Comparison of ENCODE assay signal across 1 mouse cellular context in the genomic region with DNA sequence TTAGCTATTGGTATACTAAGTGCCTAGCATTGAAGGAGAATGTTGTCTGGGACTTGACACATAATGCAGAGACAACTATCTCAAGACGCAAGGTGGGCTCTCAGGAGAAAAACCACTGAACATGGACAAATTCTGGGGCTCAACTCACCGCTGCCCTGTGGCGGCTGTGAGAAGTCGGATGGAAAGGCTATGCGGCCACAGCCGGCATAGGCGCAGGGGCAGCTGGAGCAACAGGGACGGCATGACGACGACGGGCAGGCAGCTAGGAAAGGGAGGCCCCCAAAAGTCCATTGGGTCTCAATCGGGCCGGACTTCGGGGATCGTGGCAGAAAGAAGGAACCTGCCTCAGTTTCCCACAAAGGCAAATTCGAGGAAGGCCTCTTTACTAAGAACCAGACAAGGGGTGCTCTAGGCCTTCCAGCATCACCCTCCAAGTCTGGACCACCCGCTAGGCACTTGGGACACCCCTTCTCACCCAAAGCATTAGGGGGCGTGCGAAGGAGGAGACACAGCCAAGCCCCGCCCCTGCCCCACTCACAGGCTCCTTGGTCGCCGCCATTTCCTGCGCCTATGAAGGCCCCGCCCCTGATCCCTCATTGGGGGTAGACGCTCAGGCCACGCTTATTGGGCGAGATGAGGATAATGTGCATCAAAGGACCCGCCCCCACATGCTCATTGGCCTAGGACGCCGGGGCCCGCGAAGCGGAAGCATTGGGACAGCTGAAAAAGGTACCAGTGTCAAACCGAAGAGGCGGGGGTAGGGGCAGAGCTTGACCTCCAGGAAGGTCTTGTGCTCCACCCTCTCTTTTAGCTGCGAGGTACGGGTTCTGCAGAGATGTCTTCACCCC.
A peak's percentile ranks its signal among the peaks of the same experiment; 100 is the strongest.
TF ChIP-seq lines count a peak whose summit lies in the region.

TSS of gene Dnajc4 (minus strand) at position 562 of the 848 bp plus-strand sequence.

TF ChIP-seq in CH12.LX, 34 proteins besides CTCF, POLR2A, EP300 and RAD21 (continued from another document):
- no peak for TF ChIP-seq PAX5 (IDR thresholded peaks at IDR 0.05; ENCODE audit: low read length)
- no peak for TF ChIP-seq CHD1 (IDR thresholded peaks at IDR 0.05; ENCODE audit: low read depth, low read length)
- TF ChIP-seq NELFE (IDR thresholded peaks at IDR 0.05; ENCODE audit: low read depth, low read length): peak; percentile 77
- TF ChIP-seq IRF4 (IDR thresholded peaks at IDR 0.05; ENCODE audit: low read depth, low read length): 0 out of 2 replicates have a peak, but pooled peaks have one; percentile 23
- TF ChIP-seq JUN (IDR thresholded peaks at IDR 0.05; ENCODE audit: insufficient read depth, low read depth, low read length): no peak
- TF ChIP-seq TCF12 (IDR thresholded peaks at IDR 0.05; ENCODE audit: low read depth, low read length): peak; percentile 53
- TF ChIP-seq CHD2 (IDR thresholded peaks at IDR 0.05; ENCODE audit: low read length): peak; percentile 78
- no peak for TF ChIP-seq USF2 (conservative IDR thresholded peaks at IDR 0.05; ENCODE audit: low read depth, low read length)
- peak; percentile 50 for TF ChIP-seq NRF1 (IDR thresholded peaks at IDR 0.05; ENCODE audit: low read depth, low read length)
- peak; percentile 76; the same call in 1 of the 2 replicates for TF ChIP-seq E2F4 (IDR thresholded peaks at IDR 0.05; ENCODE audit: insufficient replicate concordance, low read depth, low read length)
- no peak for TF ChIP-seq ZNF384 (IDR thresholded peaks at IDR 0.05; ENCODE audit: low read depth, low read length)
- TF ChIP-seq SMC3 (IDR thresholded peaks at IDR 0.05; ENCODE audit: low read depth, low read length): no peak
- no peak for TF ChIP-seq MAFK (IDR thresholded peaks at IDR 0.05; ENCODE audit: insufficient replicate concordance, low read length)
- peak; percentile 75 for TF ChIP-seq POLR2AphosphoS2 (IDR thresholded peaks at IDR 0.05; ENCODE audit: low read depth, low read length)
- no peak for TF ChIP-seq USF1 (IDR thresholded peaks at IDR 0.05; ENCODE audit: low read depth, low read length)
- TF ChIP-seq MAX (IDR thresholded peaks at IDR 0.05; ENCODE audit: low read length): peak; percentile 68; the same call in 1 of the 2 replicates
- peak; percentile 64; the same call in 1 of the 2 replicates for TF ChIP-seq TBP (conservative IDR thresholded peaks at IDR 0.05; ENCODE audit: low read depth, low read length)
- TF ChIP-seq MEF2A (IDR thresholded peaks at IDR 0.05; ENCODE audit: borderline replicate concordance, low read depth, low read length): peak; percentile 68; the same call in 1 of the 2 replicates
- no peak; the same call in 1 of the 2 replicates for TF ChIP-seq MYC (IDR thresholded peaks at IDR 0.05; ENCODE audit: low read depth, low read length)
- TF ChIP-seq ELF1 (IDR thresholded peaks at IDR 0.05; ENCODE audit: low read depth, low read length): peak; percentile 94
- TF ChIP-seq ZMIZ1 (IDR thresholded peaks at IDR 0.05; ENCODE audit: low read depth, low read length): 0 out of 2 replicates have a peak, but pooled peaks have one; percentile 49
- peak; percentile 94 for TF ChIP-seq MAZ (IDR thresholded peaks at IDR 0.05; ENCODE audit: low read depth, low read length)
- TF ChIP-seq HCFC1 (IDR thresholded peaks at IDR 0.05; ENCODE audit: low read depth, low read length): peak; percentile 71
- no peak for TF ChIP-seq UBTF (IDR thresholded peaks at IDR 0.05; ENCODE audit: low read depth, low read length)
- TF ChIP-seq RCOR1 (conservative IDR thresholded peaks at IDR 0.05; ENCODE audit: low read depth, low read length): 0 out of 2 replicates have a peak, but pooled peaks have one; percentile 57
- TF ChIP-seq MXI1 (IDR thresholded peaks at IDR 0.05; ENCODE audit: low read depth, low read length): peak; percentile 67
- TF ChIP-seq ZKSCAN1 (IDR thresholded peaks at IDR 0.05; ENCODE audit: borderline replicate concordance, low read depth, low read length): no peak
- no peak for TF ChIP-seq GABPA (IDR thresholded peaks at IDR 0.05; ENCODE audit: insufficient replicate concordance, low read depth, low read length)
- no peak for TF ChIP-seq ZC3H11A (IDR thresholded peaks at IDR 0.05; ENCODE audit: low read depth, low read length)
- TF ChIP-seq KAT2A (IDR thresholded peaks at IDR 0.05; ENCODE audit: insufficient replicate concordance, low read length): no peak
